Comparison of ENCODE assay signal across 20 mouse cellular contexts in the genomic region with DNA sequence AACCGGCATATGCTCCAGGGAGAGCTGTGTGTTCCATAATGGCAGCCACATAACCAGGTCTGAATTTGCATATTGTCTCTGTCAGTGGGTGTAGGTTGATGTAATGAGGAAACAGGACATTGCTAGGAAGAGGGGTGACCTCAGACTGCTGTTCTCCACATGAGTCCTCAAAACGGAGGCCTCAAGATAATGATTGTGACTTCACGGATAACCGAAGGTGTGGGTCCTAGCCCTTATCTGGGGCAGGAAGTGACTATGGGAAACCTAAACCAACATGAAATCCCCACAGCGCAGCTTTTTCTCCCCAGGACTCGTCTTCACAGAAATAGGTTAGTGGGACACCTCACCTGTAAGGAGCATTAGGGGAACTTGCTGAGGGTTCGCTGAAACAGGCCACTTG. TPM values are rescaled to one million over a fixed set of nuclear protein-coding genes. Genes with fewer than 3 reads are reported as not detected.
A peak's percentile ranks its signal among the peaks of the same experiment; 100 is the strongest.
DNase-seq lines count a peak whose midpoint lies in the region; ATAC-seq and TF ChIP-seq lines count a peak whose summit lies in the region.
"Had no signal": no experiment of that assay in that cellular context is flagged by ENCODE, and none has a peak within 500 bp of the region (broad histone marks: within the 10 kb centered on the region; RNA-seq: fewer than 3 reads in every experiment).

No protein-coding gene starts in this region.

- no peak for DNase-seq in liver, adult 2 months (ENCODE audit: extremely low read depth, low read depth, low spot score)
- DNase-seq in liver, result no peak
- DNase-seq in thymus, postnatal 25 days, result peak; percentile 30
- no peak for DNase-seq in adrenal gland, postnatal 10 days
- DNase-seq in heart, adult 2 months, result no peak
- no peak for DNase-seq in ovary, postnatal 36 days (ENCODE audit: low spot score)
- DNase-seq: adrenal gland, adult 8-10 months; cerebellum, adult 9-11 months; heart, postnatal 14 days; kidney, adult 11 months; lung, adult 18-20 months; lung, postnatal 14 days; right cerebral cortex, postnatal 14 days; spleen, adult 18-20 months had no signal

- no peaks in the 10 kb centered on the region for H3K79me2 ChIP-seq in liver, adult 2 months (ENCODE audit: control insufficient read depth, insufficient read depth, low read length)
- H3K79me2 ChIP-seq in heart, adult 2 months (replicated peaks; ENCODE audit: control insufficient read depth, insufficient read depth, low read length), result no peaks in the 10 kb centered on the region

- no peak overlapping the region for H3K4me3 ChIP-seq in liver, adult 2 months (ENCODE audit: insufficient read depth, low read depth, low read length)
- no peak overlapping the region for H3K4me3 ChIP-seq in heart, adult 2 months
- H3K4me3 ChIP-seq: embryonic facial prominence, embryonic 13.5 days; forebrain, embryonic 15.5 days; heart, embryonic 12.5 days; hindbrain, embryonic 15.5 days had no signal

- TF ChIP-seq POLR2A in liver, adult 2 months (IDR thresholded peaks at IDR 0.05; ENCODE audit: extremely low read depth, insufficient read depth, low read length), result no peak
- TF ChIP-seq POLR2A in heart, adult 2 months (IDR thresholded peaks at IDR 0.05; ENCODE audit: insufficient read depth, low read depth, low read length), result no peak

- H3K36me3 ChIP-seq in liver, adult 2 months (ENCODE audit: control insufficient read depth, insufficient read depth, low read length), result no peaks in the 10 kb centered on the region
- no peaks in the 10 kb centered on the region for H3K36me3 ChIP-seq in heart, adult 2 months (ENCODE audit: control insufficient read depth, insufficient read depth, low read length)
- H3K36me3 ChIP-seq: embryonic facial prominence, embryonic 13.5 days; forebrain, embryonic 15.5 days; heart, embryonic 12.5 days; hindbrain, embryonic 15.5 days had no signal

- H3K4me1 ChIP-seq in liver, adult 2 months (ENCODE audit: control insufficient read depth, insufficient read depth, low read length), result peaks cover 27% of the 10 kb centered on the region
- H3K4me1 ChIP-seq in heart, adult 2 months (ENCODE audit: control insufficient read depth, insufficient read depth, low read length), result peaks cover 6% of the 10 kb centered on the region
- H3K4me1 ChIP-seq: embryonic facial prominence, embryonic 13.5 days; forebrain, embryonic 15.5 days; hindbrain, embryonic 15.5 days had no signal

- WGBS in liver, adult 2 months, result 89% methylated on average over 7 of the region's 7 CpGs
- WGBS in heart, adult 2 months, result 63% methylated on average over 7 of the region's 7 CpGs

- no peak overlapping the region for H3K9ac ChIP-seq in liver, adult 2 months (ENCODE audit: low read depth, low read length)
- H3K9ac ChIP-seq in heart, adult 2 months (ENCODE audit: low read depth, low read length), result no peak overlapping the region
- H3K9ac ChIP-seq: embryonic facial prominence, embryonic 13.5 days; forebrain, embryonic 15.5 days; heart, embryonic 12.5 days; hindbrain, embryonic 15.5 days had no signal

- TF ChIP-seq EP300 in heart, adult 2 months (IDR thresholded peaks at IDR 0.05; ENCODE audit: insufficient read depth, low read depth, low read length), result no peak

- no peaks in the 10 kb centered on the region for H3K27me3 ChIP-seq in liver, adult 2 months (ENCODE audit: control insufficient read depth, insufficient read depth, low read length)
- H3K27me3 ChIP-seq in heart, adult 2 months (ENCODE audit: control insufficient read depth, insufficient read depth, low read length), result no peaks in the 10 kb centered on the region
- H3K27me3 ChIP-seq: embryonic facial prominence, embryonic 13.5 days; forebrain, embryonic 15.5 days; heart, embryonic 12.5 days; hindbrain, embryonic 15.5 days had no signal

- no peak for TF ChIP-seq CTCF in liver, adult 2 months (IDR thresholded peaks at IDR 0.05; ENCODE audit: low read depth, low read length)
- no peak for TF ChIP-seq CTCF in heart, adult 2 months (IDR thresholded peaks at IDR 0.05)

- peak overlapping the region; percentile 61 for H3K27ac ChIP-seq in liver, adult 2 months (replicated peaks; ENCODE audit: insufficient read depth, low read depth, low read length)
- no peak overlapping the region for H3K27ac ChIP-seq in heart, adult 2 months
- H3K27ac ChIP-seq: embryonic facial prominence, embryonic 13.5 days; forebrain, embryonic 15.5 days; hindbrain, embryonic 15.5 days had no signal

- intact Hi-C loops in heart, adult 2 months (cut with DNase I), result no loop called here

- ATAC-seq in common myeloid progenitor, adult 5-6 weeks (replicated peaks; ENCODE audit: low read depth, poor library complexity, severe bottlenecking), result peak; percentile 61
- peak; percentile 36 for ATAC-seq in monocyte, adult 5-6 weeks (replicated peaks; ENCODE audit: insufficient number of reproducible peaks, low FRiP score, low TSS enrichment, poor library complexity, severe bottlenecking)
- ATAC-seq: forebrain, embryonic 15.5 days had no signal

RNA-seq across cellular contexts. Expression of a gene that starts 11.7 kb away (rescaled TPM):
- total RNA-seq in liver, adult 2 months (2014; rRNA removed), result 26.5 and 42.6 TPM in 2 replicates
- polyA plus RNA-seq in liver, adult 2 months (2012; rRNA removed), result 152 and 163 TPM in 2 replicates
- total RNA-seq in common myeloid progenitor, adult 5-6 weeks (2017), result 12.2 and 14.4 TPM in 2 replicates
- 31.1 to 46.2 TPM (median 34.3 TPM) in 3 replicates for total RNA-seq in monocyte, adult 5-6 weeks (2017)
- total RNA-seq in adrenal gland, postnatal 10 days (2021), result 100 to 1,000 TPM; 113 to 129 TPM
- 100 to 1,000 TPM; 108 to 129 TPM for total RNA-seq in heart, adult 2 months (2021)
- 64.9 and 79.4 TPM in 2 replicates for polyA plus RNA-seq in heart, adult 2 months (2012; rRNA removed)

RNA-seq across cellular contexts. Expression of a gene that starts 29.2 kb away (rescaled TPM):
- total RNA-seq in liver, adult 2 months (2014; rRNA removed), result 4.6 and 9.9 TPM in 2 replicates
- 5.8 and 9.6 TPM in 2 replicates for polyA plus RNA-seq in liver, adult 2 months (2012; rRNA removed)
- total RNA-seq in common myeloid progenitor, adult 5-6 weeks (2017), result 70.4 and 105 TPM in 2 replicates
- 117 to 175 TPM (median 150 TPM) in 3 replicates for total RNA-seq in monocyte, adult 5-6 weeks (2017)
- 10 to 100 TPM; 13.2 to 17.1 TPM for total RNA-seq in adrenal gland, postnatal 10 days (2021)
- 1 to 10 TPM; 8.9 to 9.8 TPM for total RNA-seq in heart, adult 2 months (2021)
- polyA plus RNA-seq in heart, adult 2 months (2012; rRNA removed), result 15.4 and 17.3 TPM in 2 replicates

RNA-seq across cellular contexts. Expression of a gene that starts 45.8 kb away (rescaled TPM):
- 9.3 and 13.2 TPM in 2 replicates for total RNA-seq in liver, adult 2 months (2014; rRNA removed)
- 26.5 and 45.6 TPM in 2 replicates for polyA plus RNA-seq in liver, adult 2 months (2012; rRNA removed)
- total RNA-seq in common myeloid progenitor, adult 5-6 weeks (2017), result 36.1 and 38.4 TPM in 2 replicates
- total RNA-seq in monocyte, adult 5-6 weeks (2017), result 12.8 to 20.6 TPM (median 18.0 TPM) in 3 replicates
- 10 to 100 TPM; 56.2 to 93.5 TPM for total RNA-seq in adrenal gland, postnatal 10 days (2021)
- 10 to 100 TPM; 55.7 to 58.7 TPM for total RNA-seq in heart, adult 2 months (2021)
- 75.8 and 82.4 TPM in 2 replicates for polyA plus RNA-seq in heart, adult 2 months (2012; rRNA removed)
